Mouse (Mus musculus) heart, postnatal 14 days (tissue): ENCODE data around the gene Mettl14. TPM values are rescaled to one million over a fixed set of nuclear protein-coding genes. Genes with fewer than 3 reads are reported as not detected.
A peak's percentile ranks its signal among the peaks of the same experiment; 100 is the strongest.
"Not testable (repeated sequence)": the region's sequence is repeated elsewhere in the genome, so short reads cannot be mapped to it uniquely, and the experiment has no call there.

ENCODE experiments used
- DNase-seq, 2 experiments: peaks; one replicate each; pipeline ENCODE4 v3.0.0; 2021 to 2022
- intact Hi-C: fragments of 180-260 bp; cut with DNase I; formaldehyde crosslinking; loops from one replicate; pipeline ENCODE4 v1.15.1; 2025
- long read RNA-seq, 2 experiments: library from polyadenylated mRNA; stranded (forward); transcript quantifications; one replicate each; pipeline ENCODE4 v2.0.0; 2021
- total RNA-seq, 2 experiments: library from RNA; stranded (reverse); gene quantifications; 2 replicates each; pipeline ENCODE4 v1.2.3; 2021

Gene Mettl14
- total RNA-seq, result 10 to 100 TPM; 10.1 to 10.8 TPM
- long read RNA-seq, experiment 1, partial matches to known transcripts, result 3 of 9 reads
- long read RNA-seq, experiment 1, other reads (novel, unspliced or antisense), result 3 of 9 reads
- long read RNA-seq, experiment 2, transcript Mettl14-201 (11 exons, 2,741 nt), result major isoform, 5 of 9 reads
- long read RNA-seq, experiment 2, partial matches to known transcripts, result 0 of 9 reads
- long read RNA-seq, experiment 2, other reads (novel, unspliced or antisense), result 4 of 9 reads

DNA sequence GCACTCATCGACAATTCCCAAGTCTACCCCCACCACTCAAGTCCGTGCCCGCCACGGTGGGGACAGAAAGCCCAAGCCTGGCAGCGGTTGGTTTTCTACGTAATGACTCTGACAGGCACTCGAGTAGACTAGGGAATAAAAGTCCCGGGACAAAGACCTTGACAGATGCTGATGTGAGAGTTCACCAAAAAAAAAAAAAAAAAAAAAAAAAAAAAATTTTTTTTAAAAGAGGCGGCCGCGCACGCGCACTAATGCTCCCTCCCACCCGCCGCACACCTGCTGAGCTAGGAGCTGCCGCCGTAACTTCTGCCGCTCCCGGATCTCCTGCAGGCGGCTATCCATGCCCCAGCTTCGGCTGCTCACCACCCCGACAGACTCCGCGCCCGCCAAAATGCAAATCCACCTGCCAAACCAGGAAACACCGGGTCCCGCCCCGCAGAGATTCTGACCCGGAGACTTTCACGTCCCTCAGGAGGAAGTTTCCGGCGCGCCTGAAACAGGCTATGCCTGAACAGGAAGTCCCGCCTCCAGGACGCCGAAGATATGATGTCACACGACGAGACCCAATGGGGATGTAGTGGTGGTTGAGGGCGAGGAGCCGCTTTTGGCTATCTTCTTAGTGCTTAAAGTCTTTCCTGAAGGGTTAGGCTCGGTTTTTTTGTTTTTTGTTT, at the start of gene Mettl14:
Mettl14 (minus strand) TSS at position 623 of the 671 bp plus-strand sequence.
- peak; percentile 93 to 97 for DNase-seq
- intact Hi-C loops, result loop anchor here (5.0 kb wide), 1 partner anchor 122 kb away; no protein-coding TSS in a partner anchor

DNA sequence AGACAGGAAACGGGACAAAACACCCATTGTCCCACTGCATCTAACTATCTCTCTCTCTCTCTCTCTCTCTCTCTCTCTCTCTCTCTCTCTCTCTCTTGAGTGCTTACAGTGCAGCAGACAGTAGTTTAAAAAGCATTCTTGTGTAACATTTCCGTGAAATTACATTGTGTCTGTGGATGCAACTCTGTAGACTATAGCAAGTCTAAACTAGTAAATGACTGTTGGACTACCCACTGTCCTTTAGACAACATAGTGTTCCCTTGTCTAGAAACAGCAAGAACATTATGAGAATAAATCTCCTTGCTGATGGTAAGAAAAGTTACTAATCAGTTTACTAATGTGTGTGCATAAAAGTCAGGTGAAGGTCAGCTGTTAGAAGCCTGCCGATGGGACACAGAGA, 47.5 kb upstream of the Mettl14 start:
- intact Hi-C loops, result no loop called here
- no peak for DNase-seq

DNA sequence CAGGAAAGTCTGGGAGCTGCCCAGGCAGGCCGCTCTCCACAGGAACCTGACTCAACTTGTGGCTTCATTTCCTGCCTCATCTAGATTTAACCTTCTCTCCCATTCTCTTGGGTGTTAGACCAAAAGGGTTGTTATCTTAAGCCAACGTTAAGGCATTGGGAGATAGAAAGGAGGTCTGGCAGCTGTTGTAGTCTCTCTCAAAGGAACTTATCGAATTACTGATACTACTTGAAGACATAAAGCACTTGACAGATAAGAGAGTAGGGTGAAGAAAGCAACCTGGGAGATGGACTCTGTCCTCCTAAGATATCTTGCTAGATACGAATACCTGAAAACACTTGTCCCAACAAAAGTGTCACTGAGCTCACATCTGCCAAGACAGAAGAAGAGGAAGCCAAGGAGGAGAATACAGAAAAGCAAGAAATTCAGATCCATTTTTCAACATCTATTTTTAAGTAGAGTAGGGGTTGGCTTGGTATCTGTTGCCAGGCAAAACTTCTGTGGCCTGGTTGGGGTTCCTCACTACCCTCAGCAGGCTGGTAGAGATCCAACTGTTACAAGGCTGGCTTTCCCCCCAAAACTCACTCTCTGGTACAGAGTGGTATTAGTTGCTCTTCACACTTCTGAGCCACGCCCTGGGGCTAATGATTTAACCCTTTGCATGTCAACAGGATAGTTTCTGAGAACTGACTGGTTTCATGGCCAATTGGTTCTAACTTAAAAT, 46.2 kb upstream of the Mettl14 start:
- intact Hi-C loops, result no loop called here
- DNase-seq, result no peak

DNA sequence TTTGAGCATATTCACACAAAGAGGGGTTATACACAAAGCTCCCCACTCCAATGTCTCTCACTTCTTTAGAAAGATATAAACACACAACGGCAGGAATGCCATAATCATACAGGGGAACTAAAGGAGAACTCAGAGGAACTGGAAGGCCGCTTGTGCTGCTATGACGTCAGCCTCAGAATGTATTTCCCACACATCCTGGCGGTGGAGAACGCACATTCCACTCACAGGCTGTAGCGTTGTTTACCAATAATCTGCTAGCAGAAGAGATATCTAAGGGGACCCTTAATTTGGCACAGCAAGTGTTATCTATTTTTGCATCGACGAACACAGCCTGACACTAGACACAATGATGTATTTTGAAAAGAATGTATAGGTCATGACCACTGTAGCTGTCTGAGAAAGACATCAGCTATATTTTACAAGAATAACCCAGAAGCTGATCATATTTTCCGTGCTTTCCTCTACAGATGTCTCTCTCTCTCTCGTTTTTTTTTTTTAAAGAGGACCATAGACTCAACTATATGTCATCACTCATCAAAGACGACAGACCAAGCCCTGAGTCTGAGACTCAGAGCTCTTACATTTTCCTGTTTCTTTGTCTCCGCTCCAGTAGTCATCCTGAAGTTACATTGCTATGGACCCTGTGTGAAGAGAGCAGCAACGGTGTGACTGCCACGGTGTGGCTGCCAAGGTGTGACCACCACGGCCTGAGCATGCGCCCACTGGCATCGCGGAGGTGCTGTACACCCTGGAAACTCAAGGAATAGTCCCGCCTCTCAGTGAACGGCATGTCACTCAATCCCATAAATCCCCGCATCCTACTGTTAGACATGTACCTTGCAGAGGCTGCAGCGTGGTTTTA, 43.9 kb upstream of the Mettl14 start:
- no peak for DNase-seq
- intact Hi-C loops, result no loop called here

DNA sequence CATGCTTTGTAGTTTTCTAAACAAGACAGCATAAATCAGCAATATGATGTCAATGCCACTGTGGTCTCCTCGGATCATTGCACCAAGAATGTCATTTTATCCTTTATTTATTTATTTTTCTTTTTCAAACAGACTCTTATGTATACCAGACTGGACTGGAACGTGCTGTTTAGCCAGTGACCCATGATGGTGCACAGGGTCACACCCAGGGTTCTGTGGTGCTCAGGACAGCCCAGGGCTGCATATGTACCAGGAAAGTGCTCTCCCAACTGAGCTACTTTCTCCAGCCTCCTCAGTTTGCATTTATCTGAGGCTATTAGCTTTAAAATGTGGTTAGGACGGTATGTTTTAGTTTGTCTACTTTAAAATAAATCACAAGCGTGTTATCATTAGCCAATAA, 42.1 kb upstream of the Mettl14 start:
- intact Hi-C loops, result no loop called here
- no peak for DNase-seq

DNA sequence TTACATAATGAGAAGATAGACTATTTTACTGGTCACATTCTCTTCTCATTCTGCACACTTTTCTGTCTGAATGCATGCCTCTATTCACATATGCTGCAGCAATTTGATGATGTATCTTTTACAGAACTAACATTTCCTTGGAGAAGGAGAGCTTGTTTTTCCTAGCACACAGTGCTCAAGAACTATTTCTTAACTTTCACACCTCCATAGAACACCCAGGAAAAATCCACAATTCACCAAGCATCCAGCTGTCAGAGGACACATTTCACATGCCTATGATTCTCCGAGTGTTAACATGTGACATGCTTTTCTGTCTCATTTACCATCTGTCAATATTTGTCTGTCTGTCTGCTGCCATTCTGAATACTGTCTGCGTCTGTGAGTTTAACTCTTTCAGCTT, 39.7 kb upstream of the Mettl14 start:
- intact Hi-C loops, result no loop called here
- DNase-seq, result no peak

DNA sequence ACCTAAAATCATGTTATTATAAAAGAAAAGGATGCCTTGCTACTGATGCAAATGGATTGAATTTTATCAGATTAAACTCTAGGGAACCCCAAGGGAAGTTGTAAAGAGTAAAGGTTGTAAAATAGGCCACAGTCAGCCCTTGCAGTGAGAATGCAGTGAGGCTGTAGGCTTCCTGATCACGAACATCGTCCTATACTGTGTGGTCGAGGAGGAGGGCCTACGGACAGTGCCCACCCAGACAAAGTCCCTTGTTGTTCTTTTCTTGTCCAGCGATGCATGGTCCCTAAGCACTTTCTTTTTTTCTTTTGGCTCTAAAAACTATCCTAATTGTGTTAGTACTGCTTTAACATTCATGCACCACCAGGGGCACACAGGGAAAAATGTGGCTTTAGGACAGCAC, 27.3 kb upstream of the Mettl14 start:
- intact Hi-C loops, result no loop called here
- no peak for DNase-seq

DNA sequence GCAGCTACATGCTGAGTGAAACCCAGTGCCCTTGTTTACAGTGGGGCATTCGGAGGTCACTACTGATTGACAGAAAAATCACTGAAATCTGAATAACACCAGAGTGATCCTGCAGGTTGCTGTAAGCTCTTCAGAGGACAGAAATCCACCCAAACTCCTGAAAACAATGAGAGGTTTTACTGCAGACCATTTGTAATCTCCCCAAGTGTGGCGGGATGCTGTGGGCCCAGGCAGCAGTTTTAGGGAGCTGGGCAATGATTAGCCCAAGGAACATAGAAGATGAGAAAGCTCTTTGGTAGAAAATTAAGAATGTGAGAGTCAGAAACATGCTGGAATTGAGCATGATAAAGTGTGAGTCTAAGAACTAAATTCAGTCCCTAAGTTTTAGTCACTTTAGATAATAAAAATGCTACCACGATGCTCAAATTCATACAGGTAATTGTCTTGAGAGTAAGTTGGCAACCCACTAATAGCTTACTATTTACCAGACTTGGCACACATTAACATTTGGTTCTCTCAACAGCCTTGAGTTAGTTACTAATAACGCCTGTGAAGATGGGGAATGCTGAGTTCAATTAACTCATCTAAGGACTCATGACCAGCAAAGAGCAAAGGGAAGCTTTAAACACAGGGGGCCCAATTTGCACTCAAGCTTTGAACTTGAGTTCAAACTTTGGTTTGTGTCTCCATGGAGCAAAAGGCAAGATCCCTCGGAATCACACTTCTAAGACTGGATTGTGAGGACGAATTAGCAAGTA, 26.1 kb upstream of the Mettl14 start:
- intact Hi-C loops, result no loop called here
- no peak for DNase-seq

DNA sequence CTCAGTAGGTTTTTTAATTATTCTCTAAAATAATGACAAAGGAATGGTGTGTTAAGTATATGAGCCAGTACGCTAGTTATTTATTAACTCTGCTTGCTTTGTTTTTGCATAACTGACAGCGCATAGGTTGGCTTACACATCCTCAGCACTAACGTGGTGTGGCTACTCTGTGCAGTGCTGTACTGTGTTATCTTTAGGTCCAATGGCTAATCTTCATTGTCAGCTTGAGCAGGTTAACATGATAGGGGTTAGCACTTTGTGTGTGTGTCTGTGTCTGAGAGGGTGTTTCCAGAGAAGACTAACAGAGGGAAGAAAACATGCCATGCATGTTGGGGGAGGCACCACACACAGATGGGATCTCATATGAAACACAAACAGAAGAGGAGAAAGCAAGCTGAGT, 19.0 kb upstream of the Mettl14 start:
- intact Hi-C loops, result no loop called here
- no peak for DNase-seq

DNA sequence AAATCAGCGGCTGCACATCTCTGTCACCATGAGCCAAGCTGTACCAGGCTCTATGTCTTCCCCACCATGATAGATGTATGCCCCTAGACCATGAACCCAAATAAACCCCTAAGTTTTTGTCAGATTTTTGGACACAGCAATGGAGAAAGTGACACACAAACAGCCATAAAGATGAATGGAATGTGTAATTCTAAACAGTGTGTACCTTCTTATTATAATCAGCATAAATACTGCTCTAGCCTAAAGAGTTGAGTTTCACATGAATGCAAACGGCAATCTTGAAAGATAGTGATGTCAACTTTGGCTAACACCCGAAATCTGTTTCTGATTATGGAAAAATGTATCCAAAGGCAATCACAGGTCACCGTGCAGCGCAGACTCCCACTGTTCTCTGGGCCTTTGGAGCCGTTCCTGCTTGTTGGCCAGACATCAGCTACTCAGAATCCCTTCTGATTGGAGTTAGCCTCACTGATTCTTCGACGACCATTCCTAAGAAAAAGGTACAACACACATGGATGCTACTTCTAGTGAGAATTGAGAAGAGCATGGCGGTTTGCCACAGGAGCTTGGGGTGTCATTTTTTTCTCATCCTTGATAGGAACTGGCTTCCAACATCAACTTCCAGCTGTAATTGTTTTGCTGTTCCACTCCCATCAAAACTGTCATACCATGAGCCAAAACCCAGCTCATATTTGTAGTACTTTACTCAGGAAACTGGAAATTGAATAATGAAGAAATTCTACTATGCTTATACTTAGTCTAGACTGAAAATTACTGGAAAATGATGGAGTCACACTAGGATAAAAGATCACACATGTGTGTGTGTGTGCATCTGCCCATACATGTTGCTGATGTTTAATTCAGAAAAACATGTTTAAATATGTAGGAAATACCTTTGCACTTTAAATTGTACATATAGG, 11.9 kb upstream of the Mettl14 start:
- peak in 1 of 2 experiments; percentile 14 for DNase-seq
- intact Hi-C loops, result no loop called here

DNA sequence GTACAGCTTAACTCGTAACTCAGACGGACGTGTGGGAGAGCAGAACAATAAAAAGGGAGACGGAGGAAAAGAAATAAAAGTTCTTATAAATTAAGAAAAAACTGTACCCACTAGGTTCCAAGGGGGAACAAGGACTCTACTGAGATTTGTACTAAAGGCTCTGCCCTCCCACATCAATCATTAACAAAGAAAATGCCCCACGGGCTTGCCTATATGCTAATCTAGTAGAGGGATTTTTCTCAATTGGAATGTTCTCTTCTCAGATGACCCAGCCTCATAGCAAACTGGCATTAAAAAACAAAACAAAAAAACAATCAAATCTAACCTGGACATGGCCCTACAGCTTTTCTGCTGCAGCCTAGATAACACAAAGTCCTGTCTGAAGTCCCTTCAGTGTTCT, 9.7 kb upstream of the Mettl14 start:
- DNase-seq, result no peak
- intact Hi-C loops, result no loop called here

DNA sequence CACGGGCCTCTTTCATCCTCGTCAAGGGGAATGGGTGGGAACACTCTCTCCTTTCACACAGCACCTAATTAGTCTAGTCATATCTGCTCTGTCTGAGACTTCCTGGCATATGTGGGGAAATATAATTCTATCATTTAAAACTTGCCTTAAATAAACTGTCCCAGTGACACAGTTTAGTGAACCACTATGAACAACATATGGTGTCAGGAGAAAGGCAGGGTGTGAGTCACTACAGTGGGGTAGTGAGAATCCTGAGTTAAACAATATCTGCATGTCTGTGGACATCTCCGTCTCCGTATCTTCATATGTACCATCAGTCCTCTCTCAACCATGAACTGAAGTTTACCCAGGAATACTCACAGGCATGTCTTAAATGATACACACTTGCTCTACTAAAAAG, 5.3 kb upstream of the Mettl14 start:
- intact Hi-C loops, result no loop called here
- DNase-seq, result no peak

DNA sequence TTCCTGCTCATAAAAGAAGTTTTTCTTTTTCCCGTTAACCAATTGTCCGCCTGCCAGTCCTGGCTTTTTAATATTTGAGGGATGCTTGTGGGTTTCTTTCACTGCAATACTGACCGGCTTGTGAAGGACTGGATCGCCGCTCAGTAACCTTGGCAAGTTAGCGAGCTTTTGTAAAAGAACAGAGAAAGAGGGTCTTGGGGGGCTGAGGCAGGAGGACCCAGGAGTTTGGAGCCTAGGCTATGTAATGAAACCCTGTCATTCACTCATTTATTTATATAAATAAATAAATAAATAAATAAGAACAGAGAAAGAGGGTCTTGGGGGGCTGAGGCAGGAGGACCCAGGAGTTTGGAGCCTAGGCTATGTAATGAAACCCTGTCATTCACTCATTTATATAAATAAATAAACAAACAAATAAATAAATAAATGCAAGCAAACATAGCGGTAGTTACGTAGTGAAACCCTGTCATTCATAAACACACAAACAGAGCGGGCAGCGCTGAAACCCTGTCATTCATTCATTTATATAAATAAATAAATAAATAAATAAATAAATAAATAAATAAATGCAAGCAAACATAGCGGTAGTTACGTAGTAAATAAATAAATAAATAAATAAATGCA, 361 bp upstream of the Mettl14 start:
- DNase-seq, result not testable (repeated sequence)
- intact Hi-C loops, result loop anchor here (5.0 kb wide), 1 partner anchor 121 kb away; no protein-coding TSS in a partner anchor

DNA sequence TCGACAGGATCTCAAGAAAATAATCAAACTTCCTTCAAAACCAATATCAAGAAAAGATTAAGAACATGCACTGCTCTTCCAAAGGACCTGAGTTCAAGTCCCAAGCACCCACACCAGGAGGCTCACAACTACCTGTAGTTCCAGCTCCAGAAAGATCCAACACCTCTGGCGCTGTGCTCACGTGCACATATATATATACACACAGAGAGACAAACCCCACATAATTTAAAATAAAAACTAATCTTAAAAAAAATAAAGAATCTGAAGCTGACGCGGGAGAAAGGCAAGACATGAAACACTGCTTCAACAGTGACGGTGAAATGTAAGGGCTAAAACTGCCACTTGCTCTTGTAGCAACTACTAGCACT, 806 bp downstream of the Mettl14 start:
- no peak for DNase-seq
- intact Hi-C loops, result loop anchor here (5.0 kb wide), 1 partner anchor 122 kb away; no protein-coding TSS in a partner anchor

DNA sequence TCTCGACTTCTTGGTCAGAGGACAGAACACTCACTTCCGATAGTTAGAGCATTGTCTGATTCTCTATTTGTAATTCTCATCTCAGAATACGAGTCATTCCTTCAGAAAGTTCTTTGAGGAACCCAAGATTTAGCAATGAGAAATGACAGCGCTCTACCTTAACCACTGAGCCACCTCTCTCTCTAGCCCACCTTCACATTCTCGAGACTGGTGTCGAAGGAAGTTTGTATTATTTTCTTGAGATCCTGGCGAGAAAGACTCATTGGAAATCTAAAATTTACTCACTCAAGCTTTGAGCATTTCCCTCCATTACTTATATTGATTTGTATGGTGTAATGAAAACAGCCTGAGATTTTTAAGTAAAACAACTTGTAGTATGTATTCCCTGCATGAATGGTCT, 1.5 kb downstream of the Mettl14 start:
- intact Hi-C loops, result no loop called here
- no peak for DNase-seq

DNA sequence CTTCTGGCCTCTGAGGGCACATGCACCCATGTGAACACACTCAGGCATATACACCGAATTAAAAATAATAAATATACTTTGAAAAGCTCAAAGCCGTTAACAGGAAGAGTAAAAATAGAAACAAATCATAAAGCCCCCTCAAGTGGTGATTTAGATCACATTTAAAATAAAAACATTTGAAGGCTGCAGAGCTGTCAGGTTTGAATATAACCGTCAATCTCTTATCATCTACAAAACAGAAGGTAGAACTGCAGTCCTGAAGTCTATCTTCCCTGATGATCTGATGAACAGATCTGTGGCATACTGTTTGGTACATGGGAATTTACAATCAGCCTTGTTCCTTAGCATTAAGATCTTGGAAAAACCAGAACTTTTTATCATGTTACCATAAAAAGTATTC, 9.3 kb downstream of the Mettl14 start:
- no peak for DNase-seq
- intact Hi-C loops, result no loop called here

DNA sequence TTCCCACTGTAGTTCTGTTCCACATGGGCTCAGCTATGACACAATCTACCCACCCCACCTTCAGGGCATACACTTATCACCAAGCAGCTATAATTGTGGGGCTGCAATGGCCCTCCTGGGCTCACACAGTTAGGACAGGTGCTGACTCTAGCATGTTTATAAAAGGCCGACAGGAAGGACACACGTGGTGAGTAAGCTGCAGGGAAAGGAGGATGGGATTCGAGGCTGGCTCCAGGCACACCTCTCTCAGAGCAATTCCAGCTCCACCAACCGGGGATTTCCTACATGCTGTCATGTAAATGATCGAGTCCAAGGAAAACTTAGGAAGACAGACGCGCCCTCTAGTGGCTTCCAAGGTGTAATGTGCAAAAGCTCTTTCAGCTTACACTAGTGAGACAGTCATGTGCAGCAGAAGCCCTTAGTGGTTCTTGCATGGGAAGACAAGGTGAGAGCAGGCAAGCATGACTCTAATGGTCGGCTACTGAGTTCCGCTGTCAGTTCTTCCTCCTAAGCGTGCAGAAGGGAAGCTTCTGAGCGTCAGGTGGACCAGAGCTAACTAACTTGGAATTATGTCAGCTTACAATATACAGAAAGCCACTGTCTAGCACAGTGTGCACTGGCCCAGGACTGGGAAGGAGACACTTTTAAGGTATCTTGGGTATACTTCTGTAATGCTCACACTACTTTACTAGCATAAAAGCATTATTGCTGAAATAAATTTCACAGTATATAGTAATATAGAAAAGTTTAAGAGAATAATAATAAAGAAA, 14.0 kb downstream of the Mettl14 start:
- intact Hi-C loops, result loop anchor here (5.0 kb wide), 1 partner anchor 135 kb away; the partner anchor contains the start of gene Synpo2
- peak; percentile 76 to 83 for DNase-seq

DNA sequence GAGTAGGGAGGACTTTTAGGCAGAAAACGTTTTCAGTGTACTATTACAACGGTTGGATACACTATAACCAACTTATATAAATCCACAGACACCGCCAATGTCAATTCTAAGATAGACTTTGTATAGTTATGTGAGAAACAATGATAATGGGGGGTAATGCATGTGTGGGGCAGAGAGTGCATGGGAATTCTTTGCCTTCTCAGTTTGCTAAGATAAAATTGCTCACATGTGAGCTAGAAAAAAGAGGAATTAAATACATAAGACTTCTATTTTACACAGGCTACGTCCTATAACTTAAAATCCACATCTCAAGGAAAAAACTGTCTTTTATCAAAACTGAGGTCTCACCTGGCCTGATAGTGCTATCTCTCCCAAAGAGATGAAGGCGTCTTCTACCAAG, 15.0 kb downstream of the Mettl14 start:
- intact Hi-C loops, result loop anchor here (5.0 kb wide), 1 partner anchor 134 kb away; the partner anchor contains the start of gene Synpo2
- DNase-seq, result no peak
